Mouse (Mus musculus) brain, embryonic 14.5 days (tissue): Measurements from ENCODE around the gene Nckipsd.
A peak's percentile ranks its signal among the peaks of the same experiment; 100 is the strongest.

ENCODE experiments used
- CTCF ChIP-seq: fragments of 200-500 bp; IDR thresholded peaks from 2 replicates; pipeline ENCODE4 v1.5.1; 2012; ENCODE audit warnings: inconsistent platforms, mild to moderate bottlenecking, moderate library complexity, borderline replicate concordance; ENCODE audit not compliant: insufficient read depth, insufficient read length; ENCODE audit errors: extremely low read depth
- POLR2A ChIP-seq: fragments of 200-500 bp; IDR thresholded peaks from 2 replicates; pipeline ENCODE4 v1.6.1; 2012; ENCODE audit warnings: mild to moderate bottlenecking, inconsistent platforms, borderline replicate concordance; ENCODE audit not compliant: poor library complexity, insufficient read depth, insufficient read length, severe bottlenecking; ENCODE audit errors: extremely low read depth

- TF ChIP-seq POLR2A (no peak), CTCF (peak; percentile 14; the same call in 1 of the 2 replicates)
Measured at GRCm38 (mm10) chr9:108824144-108824685, 16.0 kb downstream of the Nckipsd start.
